Mouse (Mus musculus) adrenal gland, postnatal 4 days (tissue): ENCODE data around the gene Chit1. TPM values are rescaled to one million over a fixed set of nuclear protein-coding genes. Genes with fewer than 3 reads are reported as not detected.

Experiments used
- DNase-seq, 2 experiments: peaks; one replicate each; pipeline ENCODE4 v3.0.0; 2021 to 2022; ENCODE audit warnings: low spot score in 2 of 2, mixed read lengths in 2 of 2
- total RNA-seq, 2 experiments: library from RNA; stranded (reverse); gene quantifications; 2 replicates each; pipeline ENCODE4 v1.2.3; 2021

The Chit1 gene
- total RNA-seq, 2 experiments from 2014 or later, result not detected

DNA sequence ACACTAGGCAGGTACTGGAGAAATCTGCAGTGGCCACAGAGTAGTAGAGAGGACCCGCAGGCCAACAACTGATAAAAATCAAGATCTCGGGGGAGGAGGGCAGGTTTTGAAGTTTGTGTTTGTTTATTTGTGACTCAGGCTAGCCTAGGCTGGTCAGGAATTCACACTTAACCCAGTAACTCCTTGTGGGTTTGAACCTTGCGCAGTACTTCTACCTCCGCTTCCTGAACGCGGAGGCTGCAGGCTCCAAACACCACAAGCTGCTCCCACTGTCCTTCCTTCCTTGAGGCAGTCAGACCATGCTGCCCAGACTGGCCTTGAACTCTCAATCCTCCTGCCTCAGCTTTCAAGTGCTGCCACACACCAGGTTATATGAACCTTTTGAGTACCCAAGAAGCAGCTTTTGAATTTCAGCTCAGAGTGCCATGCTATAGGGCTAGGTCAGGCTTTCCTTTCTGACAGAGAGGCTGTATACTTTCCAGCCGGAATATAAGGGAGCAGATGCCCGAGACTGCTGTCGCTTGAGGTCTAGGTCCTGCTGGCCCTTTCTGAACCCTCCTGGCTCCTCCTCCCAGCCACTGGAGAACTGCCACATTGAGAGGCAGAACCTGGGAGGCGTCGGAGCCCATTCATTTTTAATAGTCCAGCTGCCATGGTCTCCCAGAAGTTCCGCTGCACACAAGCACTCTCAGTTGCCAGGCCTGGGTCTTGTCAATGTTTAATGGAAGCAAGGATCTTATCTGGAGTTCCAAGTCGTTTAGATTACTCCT is 12.9 kb upstream of the Chit1 start:
- DNase-seq, result no peak

DNA sequence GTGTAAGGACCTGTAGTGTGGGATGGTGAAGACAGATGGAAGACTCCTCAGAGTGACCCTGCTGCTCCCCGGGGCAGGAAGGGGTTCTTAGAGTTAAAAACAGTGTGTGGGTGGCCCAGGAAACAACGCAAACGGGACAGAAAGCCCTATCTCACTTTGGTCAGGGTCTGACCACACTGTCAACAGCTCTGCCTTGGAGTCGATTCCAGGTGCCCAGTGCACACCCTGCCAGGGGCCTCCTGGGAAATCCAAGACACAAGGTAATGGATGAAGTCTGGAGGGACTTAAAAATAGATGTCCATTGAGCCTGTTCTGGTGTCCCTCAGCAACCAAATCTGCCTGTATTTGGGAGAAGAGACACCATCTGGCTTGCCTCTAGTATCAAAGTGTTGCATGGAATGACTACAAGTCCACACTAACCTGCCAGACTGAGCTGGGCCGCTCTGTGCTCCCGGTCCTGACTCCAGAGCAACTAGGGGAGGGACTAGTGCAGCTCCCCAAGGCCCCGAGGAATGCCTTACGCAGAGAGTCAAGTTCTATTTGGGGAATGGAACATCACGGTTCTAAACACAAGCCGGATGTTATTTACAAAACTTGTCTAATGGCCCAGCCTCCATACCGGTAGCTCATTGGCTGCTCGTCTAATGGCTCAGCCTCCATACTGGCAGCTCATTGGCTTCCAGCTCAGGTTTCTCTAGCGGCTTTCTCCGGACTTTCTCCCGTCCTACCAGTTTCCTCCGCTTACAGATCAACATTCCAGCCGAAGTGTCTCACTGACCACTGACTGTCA is 12.1 kb upstream of the Chit1 start:
- DNase-seq, result peak; percentile 48 to 64

GRCm38 (mm10) chr1:134099516-134100235 is 11.4 kb upstream of the Chit1 start:
- DNase-seq, result no peak

- DNase-seq, result no peak
These were observed 10.6 kb upstream of the Chit1 start for GRCm38 (mm10) chr1:134100401-134100800.

- no peak for DNase-seq
These were observed 10.1 kb upstream of the Chit1 start for GRCm38 (mm10) chr1:134100928-134101327.

GRCm38 (mm10) chr1:134101593-134101992 is 9.4 kb upstream of the Chit1 start:
- DNase-seq, result no peak

- no peak for DNase-seq
These were observed 7.2 kb upstream of the Chit1 start for GRCm38 (mm10) chr1:134103861-134104260.

DNA sequence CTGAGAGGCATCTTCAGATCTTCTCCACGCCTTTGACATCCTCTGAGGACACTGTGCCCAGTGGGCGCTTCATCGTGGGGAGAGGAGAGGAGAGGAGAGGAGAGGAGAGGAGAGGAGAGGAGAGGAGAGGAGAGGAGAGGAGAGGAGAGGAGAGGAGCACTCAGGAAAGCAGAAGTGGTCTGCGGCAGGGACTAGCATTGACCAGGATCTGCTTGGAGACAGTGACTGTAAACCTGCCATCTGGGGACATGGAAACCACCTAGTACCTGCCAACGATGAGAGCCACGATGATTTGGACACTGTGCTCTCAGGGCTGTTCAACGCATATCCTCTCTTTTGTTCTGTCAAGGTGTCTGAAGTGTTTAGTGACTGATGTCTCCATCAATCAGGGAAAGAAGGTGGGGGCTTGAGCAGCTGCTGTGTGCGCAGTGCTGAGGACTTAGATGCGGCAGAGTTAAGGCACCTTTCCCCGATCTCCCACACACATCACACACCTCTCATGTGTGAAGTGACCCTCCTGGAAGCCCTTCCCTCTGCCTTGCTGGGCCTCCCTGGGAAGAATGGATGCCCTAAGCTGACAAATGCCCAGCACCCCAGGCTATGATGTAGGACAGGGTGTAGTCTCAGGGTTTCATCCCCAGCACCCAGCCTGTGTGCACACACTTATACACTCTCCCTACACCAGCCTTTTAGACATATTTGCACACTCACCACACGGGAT is 5.8 kb upstream of the Chit1 start:
- DNase-seq, result no peak

DNA sequence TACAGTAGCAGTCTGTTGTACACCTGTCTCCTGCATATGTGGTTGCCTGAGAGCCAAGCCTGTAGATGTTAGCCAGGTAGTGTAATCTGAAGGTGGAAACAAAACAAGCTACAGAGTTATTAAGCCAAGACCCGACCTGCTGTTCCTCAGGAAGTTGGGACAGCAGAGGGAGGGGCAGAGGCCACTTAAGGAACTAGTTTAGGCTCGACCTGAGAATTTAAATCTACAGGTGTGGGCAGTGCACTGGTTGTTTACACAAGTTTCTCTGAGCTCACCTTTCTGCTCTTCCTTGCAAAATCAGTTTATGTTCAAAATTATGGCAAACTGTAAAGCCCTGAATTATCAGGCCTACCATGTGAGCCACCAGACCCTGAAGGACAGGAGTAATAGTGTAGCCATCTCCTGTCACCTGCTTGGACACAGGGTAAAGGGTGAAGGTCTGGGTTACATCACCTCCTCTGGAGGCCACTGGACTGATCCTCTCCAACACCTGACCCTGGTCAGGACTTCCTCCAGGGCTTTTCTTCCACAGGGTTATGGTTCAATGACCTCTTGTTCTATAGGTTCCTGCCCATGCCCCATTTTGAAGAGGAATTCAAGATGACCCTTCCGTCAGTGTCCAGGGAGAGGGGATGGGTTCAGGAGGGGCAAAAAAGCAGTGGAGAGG is 5.1 kb upstream of the Chit1 start:
- no peak for DNase-seq

DNA sequence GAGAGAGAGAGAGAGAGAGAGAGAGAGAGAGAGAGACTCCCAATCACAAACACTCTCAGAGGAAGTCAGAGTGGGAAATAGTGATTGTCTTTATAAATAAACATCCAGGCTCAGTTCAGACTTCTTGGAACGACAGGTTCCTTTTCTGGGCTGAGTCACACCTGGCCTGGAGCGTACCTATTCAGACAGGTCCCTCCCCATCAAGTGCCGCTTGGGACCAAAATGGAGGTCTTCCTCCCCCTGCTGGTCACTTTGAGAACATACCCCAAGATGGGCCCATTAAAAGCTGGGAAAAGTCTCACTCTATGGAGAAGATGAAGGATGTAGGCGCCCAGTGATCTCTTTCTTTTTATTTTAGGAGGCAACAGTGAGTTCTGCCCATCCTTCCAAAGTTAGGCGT is 4.3 kb upstream of the Chit1 start:
- no peak for DNase-seq

- no peak for DNase-seq
These were observed 3.3 kb upstream of the Chit1 start for GRCm38 (mm10) chr1:134107777-134108176.

- no peak for DNase-seq
These were observed 1.0 kb upstream of the Chit1 start for GRCm38 (mm10) chr1:134110015-134110414.

DNA sequence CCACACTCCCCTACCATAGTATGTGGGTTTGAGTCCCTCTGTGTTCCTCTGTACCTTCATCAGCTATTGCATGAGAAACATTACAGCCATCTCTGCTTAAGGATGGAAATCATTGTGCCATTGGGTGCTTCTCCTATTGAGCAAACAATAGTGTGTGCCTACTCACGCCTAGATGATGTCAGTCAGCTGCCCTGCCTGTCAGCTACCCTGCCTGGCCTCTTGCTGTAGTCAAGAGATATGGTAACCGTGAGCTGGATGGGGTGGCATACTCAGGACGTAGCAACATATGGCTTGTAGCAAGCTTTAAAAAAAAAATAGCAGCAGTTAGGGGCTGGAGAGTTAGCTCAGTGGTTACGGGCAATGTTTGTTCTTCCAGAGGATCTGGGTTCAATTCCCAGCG is 593 bp upstream of the Chit1 start:
- DNase-seq, result no peak

DNA sequence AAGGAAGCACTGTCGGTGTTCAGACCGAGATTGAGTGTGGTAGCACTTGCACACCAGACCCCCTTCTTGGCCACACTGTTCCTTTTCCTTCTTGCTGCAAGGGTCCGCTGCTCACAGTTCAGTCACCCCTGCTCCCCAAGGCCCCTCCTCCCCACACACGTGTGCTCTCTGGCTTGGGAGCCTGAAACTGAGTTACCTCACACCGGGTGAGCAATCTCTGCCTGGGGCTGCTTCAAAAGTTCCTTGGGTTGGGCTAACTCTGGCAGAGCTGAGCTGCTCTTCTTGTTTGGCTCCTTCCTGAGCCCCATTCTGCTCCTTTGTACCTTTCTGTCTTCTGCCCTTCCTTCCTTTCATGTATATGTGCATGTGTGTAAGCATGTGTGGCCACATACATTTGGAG is 2.5 kb downstream of the Chit1 start:
- DNase-seq, result no peak

- no peak for DNase-seq
These were observed 3.0 kb downstream of the Chit1 start for GRCm38 (mm10) chr1:134114018-134114417.

GRCm38 (mm10) chr1:134114730-134115129 is 3.7 kb downstream of the Chit1 start:
- no peak for DNase-seq

DNA sequence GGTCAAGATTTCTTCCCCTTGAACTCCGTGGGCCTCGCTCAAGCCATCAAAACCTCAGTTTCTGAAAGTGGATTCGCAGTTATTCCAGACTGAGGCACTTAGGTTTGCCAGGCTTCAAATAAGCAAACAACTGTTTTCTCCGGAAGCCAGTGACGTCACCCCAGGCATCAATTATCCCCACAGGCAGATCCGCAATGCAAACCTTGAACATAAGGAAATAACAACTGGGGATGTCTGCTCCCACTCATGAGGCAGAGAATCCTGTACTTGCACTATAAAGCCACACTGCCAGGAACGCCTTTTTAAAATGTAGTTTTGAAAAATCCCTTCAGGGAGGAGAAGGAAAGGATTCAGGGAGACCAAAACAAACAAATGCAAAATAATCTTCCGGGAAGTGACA is 4.4 kb downstream of the Chit1 start:
- no peak for DNase-seq

- no peak for DNase-seq
These were observed 6.1 kb downstream of the Chit1 start for GRCm38 (mm10) chr1:134117110-134117509.

- peak; percentile 67 to 69 for DNase-seq
These were observed 9.1 kb downstream of the Chit1 start for GRCm38 (mm10) chr1:134120179-134120578.

- no peak for DNase-seq
These were observed 11.2 kb downstream of the Chit1 start for GRCm38 (mm10) chr1:134122195-134122594.

GRCm38 (mm10) chr1:134133316-134133715 is 22.3 kb downstream of the Chit1 start:
- no peak for DNase-seq
